Mouse (Mus musculus) small intestine, adult 2 months (tissue): ENCODE data around the gene Cd36.

Source experiments
- CTCF ChIP-seq: fragments of 200-500 bp; IDR thresholded peaks from 2 replicates; pipeline ENCODE4 v1.5.1; 2012; ENCODE audit warnings: low read depth, mild to moderate bottlenecking, control low read depth, inconsistent platforms, low read length, moderate library complexity, mixed read lengths; ENCODE audit not compliant: insufficient replicate concordance, insufficient read length; ENCODE audit errors: extremely low read depth
- POLR2A ChIP-seq: fragments of 200-500 bp; IDR thresholded peaks from 2 replicates; pipeline ENCODE4 v1.6.1; 2012; ENCODE audit warnings: low read depth, mild to moderate bottlenecking, control low read depth, inconsistent platforms, low read length, moderate library complexity

DNA sequence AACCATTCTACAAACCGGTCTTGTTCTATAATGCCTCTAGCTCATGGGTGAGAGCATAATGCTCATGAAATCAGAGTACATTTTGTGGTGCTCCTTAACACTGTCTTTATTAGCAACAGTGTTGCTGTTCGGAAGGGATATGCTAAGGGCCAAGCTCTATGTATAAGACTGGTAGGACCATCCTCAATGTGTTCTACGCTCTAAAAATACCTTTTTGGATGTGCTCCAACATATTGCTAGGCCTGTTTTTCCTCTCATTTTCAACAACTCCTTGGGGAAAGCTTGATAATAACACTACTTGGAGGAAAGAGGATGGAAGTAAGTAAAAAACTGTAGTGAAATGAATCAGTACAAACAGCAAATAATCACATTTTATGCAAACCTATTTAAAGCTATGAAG lies 44.7 kb downstream of the Cd36 start:
- no peak for TF ChIP-seq POLR2A
- no peak for TF ChIP-seq CTCF
